14 mouse cellular contexts compared by ENCODE assay signal in genomic region chr10:79849941-79850628, GRCm38 (mm10). TPM values are rescaled to one million over a fixed set of nuclear protein-coding genes. Genes with fewer than 3 reads are reported as not detected.
DNase-seq lines count a peak whose midpoint lies in the region; ATAC-seq and TF ChIP-seq lines count a peak whose summit lies in the region.
"Had no signal": no experiment of that assay in that cellular context is flagged by ENCODE, and none has a peak within 500 bp of the region (broad histone marks: within the 10 kb centered on the region; RNA-seq: fewer than 3 reads in every experiment).

No protein-coding gene starts in this region.

- DNase-seq in thymus, adult 2 months, result peak; percentile 48
- DNase-seq in thymus, adult 18-20 months, result no peak
- DNase-seq in induced T-regulatory cell, adult 2 months (ENCODE audit: low read depth), result peak; percentile 55
- peak; percentile 62 for DNase-seq in thymus, postnatal 4 days
- no peak for DNase-seq in cerebellum, postnatal 10 days
- no peak for DNase-seq in embryo, embryonic 11 days
- DNase-seq: cerebellum, postnatal 25 days; heart, adult 18-20 months; liver, embryonic 13.5 days had no signal

- no peak overlapping the region for H3K27ac ChIP-seq in kidney, embryonic 16.5 days (ENCODE audit: low read length)
- H3K27ac ChIP-seq in kidney, embryonic 14.5 days (ENCODE audit: low read depth, low read length), result no peak overlapping the region
- peak overlapping the region; percentile 61 for H3K27ac ChIP-seq in thymus, adult 2 months (ENCODE audit: control insufficient read depth, insufficient read depth, low read length)
- H3K27ac ChIP-seq: liver, embryonic 13.5 days had no signal

- no peaks in the 10 kb centered on the region for H3K27me3 ChIP-seq in kidney, embryonic 16.5 days (ENCODE audit: insufficient read depth, low read length)
- no peaks in the 10 kb centered on the region for H3K27me3 ChIP-seq in kidney, embryonic 14.5 days (ENCODE audit: control insufficient read depth, insufficient read depth, low read length)
- no peaks in the 10 kb centered on the region for H3K27me3 ChIP-seq in thymus, adult 2 months (ENCODE audit: control insufficient read depth, insufficient read depth, low read length)
- H3K27me3 ChIP-seq: liver, embryonic 13.5 days had no signal

- H3K9ac ChIP-seq in kidney, embryonic 16.5 days (replicated peaks; ENCODE audit: low read length), result 0 out of 2 replicates have a peak overlapping the region, but pooled peaks have one; percentile 5
- H3K9ac ChIP-seq in kidney, embryonic 14.5 days (ENCODE audit: low read depth, low read length), result no peak overlapping the region
- H3K9ac ChIP-seq: liver, embryonic 13.5 days had no signal

- H3K4me1 ChIP-seq in kidney, embryonic 16.5 days (ENCODE audit: insufficient read depth, low read length), result peaks cover 34% of the 10 kb centered on the region
- H3K4me1 ChIP-seq in kidney, embryonic 14.5 days (ENCODE audit: control insufficient read depth, insufficient read depth, low read length), result peaks cover 30% of the 10 kb centered on the region
- peaks cover 41% of the 10 kb centered on the region for H3K4me1 ChIP-seq in thymus, adult 2 months (replicated peaks; ENCODE audit: control insufficient read depth, insufficient read depth, low read length)

- no peak for ATAC-seq in kidney, embryonic 16.5 days (ENCODE audit: low FRiP score, low TSS enrichment)
- ATAC-seq in kidney, embryonic 14.5 days (ENCODE audit: low FRiP score, low TSS enrichment), result no peak
- ATAC-seq: inflammation-experienced regulatory T-cells, adult 6 months; midbrain, embryonic 16.5 days had no signal

- TF ChIP-seq CTCF in thymus, adult 2 months (IDR thresholded peaks at IDR 0.05; ENCODE audit: borderline replicate concordance, control insufficient read depth, extremely low read depth, insufficient read depth, low read length, poor library complexity), result no peak

- 82% methylated on average over 8 of the region's 8 CpGs for WGBS in kidney, embryonic 16.5 days
- 84% methylated on average over 8 of the region's 8 CpGs for WGBS in kidney, embryonic 14.5 days
- WGBS in thymus, adult 2 months, result 31% methylated on average over 8 of the region's 8 CpGs

- no peaks in the 10 kb centered on the region for H3K36me3 ChIP-seq in kidney, embryonic 16.5 days (ENCODE audit: insufficient read depth, low read length)
- H3K36me3 ChIP-seq in kidney, embryonic 14.5 days (ENCODE audit: control insufficient read depth, insufficient read depth, low read length), result no peaks in the 10 kb centered on the region
- no peaks in the 10 kb centered on the region for H3K36me3 ChIP-seq in thymus, adult 2 months (ENCODE audit: control insufficient read depth, insufficient read depth, low read length)
- H3K36me3 ChIP-seq: liver, embryonic 13.5 days had no signal

- TF ChIP-seq POLR2A in thymus, adult 2 months (IDR thresholded peaks at IDR 0.05; ENCODE audit: control insufficient read depth, extremely low read depth, insufficient read depth, low read length, poor library complexity), result no peak

- no peak overlapping the region for H3K4me2 ChIP-seq in kidney, embryonic 16.5 days (replicated peaks; ENCODE audit: low read depth, low read length)
- H3K4me2 ChIP-seq in kidney, embryonic 14.5 days (replicated peaks; ENCODE audit: low read depth, low read length), result no peak overlapping the region
- H3K4me2 ChIP-seq: liver, embryonic 13.5 days had no signal

- H3K9me3 ChIP-seq in kidney, embryonic 16.5 days (ENCODE audit: low read length), result no peaks in the 10 kb centered on the region
- no peaks in the 10 kb centered on the region for H3K9me3 ChIP-seq in kidney, embryonic 14.5 days (ENCODE audit: control insufficient read depth, low read length)
- H3K9me3 ChIP-seq: liver, embryonic 13.5 days had no signal

- H3K4me3 ChIP-seq in kidney, embryonic 16.5 days (ENCODE audit: low read length), result no peak overlapping the region
- no peak overlapping the region for H3K4me3 ChIP-seq in kidney, embryonic 14.5 days (ENCODE audit: low read length)
- H3K4me3 ChIP-seq in thymus, adult 2 months (ENCODE audit: control insufficient read depth, insufficient read depth, low read length), result no peak overlapping the region
- H3K4me3 ChIP-seq: liver, embryonic 13.5 days had no signal

RNA-seq across cellular contexts. Expression of gene Ptbp1, which starts 4.1 kb away (rescaled TPM):
- polyA plus RNA-seq in kidney, embryonic 16.5 days (2015; fragmentation: Nextera tagmentation; extraction: Ambion mirVana), result 431 and 491 TPM in 2 replicates
- polyA plus RNA-seq in kidney, embryonic 14.5 days (2014; fragmentation: Nextera tagmentation; extraction: Ambion mirVana), result 279 and 333 TPM in 2 replicates
- polyA plus RNA-seq in thymus, adult 2 months (2012; rRNA removed), result 583 and 703 TPM in 2 replicates

RNA-seq across cellular contexts. Expression of gene Prtn3, which starts 24.2 kb away (rescaled TPM):
- 7.9 and 8.2 TPM in 2 replicates for polyA plus RNA-seq in kidney, embryonic 16.5 days (2015; fragmentation: Nextera tagmentation; extraction: Ambion mirVana)
- 9.6 and 11.1 TPM in 2 replicates for polyA plus RNA-seq in kidney, embryonic 14.5 days (2014; fragmentation: Nextera tagmentation; extraction: Ambion mirVana)
- polyA plus RNA-seq in thymus, adult 2 months (2012; rRNA removed), result 5.3 and 9.2 TPM in 2 replicates
- polyA plus RNA-seq: inflammation-experienced regulatory T-cells, adult 6 months had no signal

RNA-seq across cellular contexts. Expression of gene Plppr3, which starts 24.3 kb away (rescaled TPM):
- 72.7 and 78.6 TPM in 2 replicates for polyA plus RNA-seq in kidney, embryonic 16.5 days (2015; fragmentation: Nextera tagmentation; extraction: Ambion mirVana)
- 58.8 and 59.7 TPM in 2 replicates for polyA plus RNA-seq in kidney, embryonic 14.5 days (2014; fragmentation: Nextera tagmentation; extraction: Ambion mirVana)
- 1.1 and 1.9 TPM in 2 replicates for polyA plus RNA-seq in thymus, adult 2 months (2012; rRNA removed)

RNA-seq across cellular contexts. Expression of gene Misp, which starts 29.3 kb away (rescaled TPM):
- polyA plus RNA-seq in kidney, embryonic 16.5 days (2015; fragmentation: Nextera tagmentation; extraction: Ambion mirVana), result 18.2 and 18.5 TPM in 2 replicates
- 4.1 and 9.0 TPM in 2 replicates for polyA plus RNA-seq in kidney, embryonic 14.5 days (2014; fragmentation: Nextera tagmentation; extraction: Ambion mirVana)
- 6.6 and 6.8 TPM in 2 replicates for polyA plus RNA-seq in thymus, adult 2 months (2012; rRNA removed)
- polyA plus RNA-seq: inflammation-experienced regulatory T-cells, adult 6 months had no signal

RNA-seq across cellular contexts. Expression of gene Elane, which starts 36.0 kb away (rescaled TPM):
- polyA plus RNA-seq in kidney, embryonic 16.5 days (2015; fragmentation: Nextera tagmentation; extraction: Ambion mirVana), result 0.60 and 0.76 TPM in 2 replicates
- not detected in 2 replicates for polyA plus RNA-seq in kidney, embryonic 14.5 days (2014; fragmentation: Nextera tagmentation; extraction: Ambion mirVana)
- polyA plus RNA-seq in thymus, adult 2 months (2012; rRNA removed), result 3.7 and 8.9 TPM in 2 replicates
- polyA plus RNA-seq: inflammation-experienced regulatory T-cells, adult 6 months; large intestine, adult 2 months; midbrain, embryonic 16.5 days had no signal

Comparison
In these comparisons a context has a peak if more than half of its experiments do, and no peak if none do; other contexts are left out.
1. DNase-seq: peak in thymus, adult 2 months (single experiment), induced T-regulatory cell, adult 2 months (single experiment) and thymus, postnatal 4 days (single experiment); none in thymus, adult 18-20 months (0 of 2), cerebellum, postnatal 10 days (0 of 2) and embryo, embryonic 11 days (single experiment).
2. RNA of gene Plppr3, which starts 24.3 kb away (polyA plus RNA-seq): 72.7 to 78.6 TPM in kidney, embryonic 16.5 days and 58.8 to 59.7 TPM in kidney, embryonic 14.5 days; 1.1 to 1.9 TPM in thymus, adult 2 months; every median in the first group is over 10 times any median in the second.